Mouse (Mus musculus) thymus, postnatal 36 days (tissue): ENCODE measurements around the gene Crb3.

ENCODE experiments used
- DNase-seq, 2 experiments: peaks; one replicate each; pipeline ENCODE4 v3.0.0; 2022; ENCODE audit warnings: mixed read lengths in 2 of 2

Crb3 gene

DNA sequence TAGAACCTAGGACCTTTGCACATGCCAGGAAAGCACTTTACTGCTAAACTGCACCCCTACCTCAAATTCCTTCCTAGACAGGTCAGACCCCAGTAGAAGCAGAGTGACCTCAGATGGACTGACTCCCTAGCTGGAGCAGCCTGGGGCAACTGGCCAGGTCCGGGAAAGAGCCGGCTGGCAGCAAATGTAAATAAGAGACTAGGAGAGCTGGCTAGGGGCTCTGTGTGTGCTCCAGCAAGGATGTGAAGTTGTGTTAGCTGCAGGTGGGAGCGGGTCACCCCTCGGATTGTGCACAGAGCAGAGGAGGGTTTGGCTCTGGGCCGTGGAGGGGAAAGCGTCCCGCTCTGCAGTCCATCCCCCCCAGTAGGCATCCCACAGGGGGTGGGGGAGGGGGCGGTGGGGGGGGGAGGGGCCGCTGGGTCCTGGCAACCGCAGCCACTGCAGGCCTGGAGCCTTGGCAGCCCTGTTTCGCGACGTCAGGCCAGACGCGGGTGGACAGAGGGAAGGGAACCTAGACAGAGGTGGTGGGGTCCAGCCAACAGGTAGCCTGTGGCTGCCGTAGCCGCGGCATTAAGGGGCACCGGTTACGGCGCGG, at the start of gene Crb3:
Gene Crb3 (plus strand): TSS at position 215 of the 595 bp plus-strand sequence.
- DNase-seq = peak in 1 of 2 experiments; percentile 15

DNA sequence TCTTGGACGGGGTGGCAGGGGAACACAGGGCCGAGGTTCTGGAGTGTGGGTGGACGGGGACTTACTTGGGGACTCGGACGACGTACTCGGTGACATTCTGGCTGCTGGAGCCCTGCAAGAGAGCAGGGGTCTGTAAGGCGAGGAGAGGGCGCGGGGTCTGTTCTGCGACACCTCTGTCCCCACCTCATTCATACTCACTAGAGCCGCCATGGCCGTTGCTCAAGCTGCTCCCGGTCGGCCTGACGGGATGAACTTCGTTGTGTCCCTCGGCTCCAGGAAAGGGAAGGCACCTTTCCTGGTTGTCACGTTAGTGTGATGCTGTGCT, 48.0 kb upstream of the Crb3 start:
- DNase-seq = no peak

- DNase-seq = peak; percentile 90 to 92
Observed at GRCm38 (mm10) chr17:57011236-57012141, 47.4 kb upstream of the Crb3 start, which contains the start of the genes Gtf2f1 and Gm17949. Gtf2f1 (minus strand) TSS chr17:57011288. Gm17949 (plus strand) TSS chr17:57011469.

GRCm38 (mm10) chr17:57012245-57012795, 46.6 kb upstream of the Crb3 start:
- DNase-seq = peak in 1 of 2 experiments; percentile 33

DNA sequence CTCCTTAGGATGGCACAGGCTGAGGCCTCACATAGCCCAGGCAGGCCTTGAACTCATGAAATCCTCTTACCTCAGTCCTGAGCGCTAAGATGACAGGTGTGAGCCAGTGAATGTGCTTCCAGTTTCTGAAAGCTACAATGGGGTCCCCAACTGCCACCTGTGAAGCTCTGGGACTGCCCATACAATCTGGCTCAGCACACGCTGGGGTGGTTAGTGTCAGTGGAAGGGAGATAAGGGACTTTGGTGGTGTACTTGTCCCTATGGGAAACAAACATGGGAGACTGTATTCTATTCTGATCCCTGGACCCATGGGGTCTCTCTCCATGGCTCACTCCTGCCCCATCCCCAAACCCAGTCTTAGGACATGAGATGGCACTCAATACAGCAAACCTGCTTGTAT, 39.2 kb upstream of the Crb3 start:
- DNase-seq = no peak

- no peak for DNase-seq
Observed at GRCm38 (mm10) chr17:57020960-57021359, 37.9 kb upstream of the Crb3 start.

DNA sequence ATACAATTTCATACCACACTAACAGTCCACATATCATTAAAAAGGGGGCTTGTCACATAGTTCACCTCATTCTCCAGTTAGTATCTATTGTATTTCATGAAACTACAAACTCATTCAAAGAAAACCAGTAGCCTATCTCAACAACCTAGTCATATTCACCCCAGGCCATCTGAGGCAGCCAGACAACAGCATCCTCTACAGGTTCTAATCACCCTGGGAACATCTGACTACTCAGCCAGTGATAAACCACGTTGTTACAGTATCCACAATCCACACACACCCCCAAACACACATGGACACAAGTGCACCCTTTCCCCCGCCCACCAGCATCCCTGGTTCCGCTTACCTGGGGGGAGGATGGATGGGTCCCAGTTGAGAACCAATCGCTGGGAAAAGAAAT, 31.4 kb upstream of the Crb3 start:
- no peak for DNase-seq

DNA sequence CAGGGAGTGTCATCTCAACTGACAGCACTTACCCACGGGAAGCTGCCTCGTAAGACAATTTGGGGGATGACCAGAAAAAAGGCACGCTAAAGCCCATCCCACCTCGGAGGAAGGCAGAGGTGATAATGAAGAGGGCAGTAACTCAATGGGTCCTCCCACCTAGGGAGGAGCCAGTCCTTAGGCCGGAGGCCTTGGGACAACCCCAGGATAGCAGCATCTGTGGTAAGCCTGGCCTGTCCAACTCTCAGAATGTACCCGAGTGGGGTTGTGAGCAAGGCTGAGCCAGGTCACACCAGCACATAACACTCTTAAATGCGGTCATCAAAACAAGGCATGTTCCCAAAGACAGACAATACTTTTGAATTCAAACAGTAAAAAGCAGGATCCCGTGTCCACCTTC, 29.2 kb upstream of the Crb3 start:
- no peak for DNase-seq

DNA sequence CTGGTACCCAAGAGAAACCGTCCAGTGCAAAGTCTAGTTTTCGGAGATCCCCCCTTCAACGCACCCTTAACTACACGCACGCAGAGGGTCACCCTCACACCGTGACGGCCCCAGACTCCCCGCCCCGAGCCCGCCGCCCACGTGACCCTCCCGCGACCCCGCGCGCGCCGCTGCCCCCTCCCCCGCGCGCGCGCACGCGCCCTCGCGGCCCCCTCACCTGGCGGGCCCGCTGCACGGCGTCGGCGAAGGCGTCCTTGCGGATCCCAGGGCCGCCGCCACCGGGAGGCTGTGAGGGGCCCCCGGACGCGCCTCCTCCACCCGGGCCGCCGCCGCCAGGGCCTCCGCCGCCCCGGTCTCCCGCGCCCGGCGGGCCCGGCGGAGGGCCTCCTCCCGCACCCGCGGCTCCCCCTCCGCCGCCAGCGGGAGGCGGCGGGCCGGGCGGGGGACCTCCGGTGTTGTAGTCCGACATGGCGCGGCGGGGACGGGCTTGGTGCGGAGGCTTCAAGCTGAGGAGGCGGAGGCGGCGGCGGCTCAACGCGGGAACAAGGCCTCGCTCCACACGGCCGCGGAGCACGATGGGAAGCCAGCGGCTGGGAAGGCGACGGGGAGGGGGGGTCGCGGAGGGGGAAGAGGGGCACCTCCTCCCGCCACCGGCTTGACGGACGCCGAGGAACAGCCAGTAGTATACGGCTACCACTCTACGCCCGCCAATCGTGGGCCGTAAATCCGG, 27.8 kb upstream of the Crb3 start, which contains the start of gene Khsrp:
Gene Khsrp (minus strand): TSS at position 592 of the 730 bp plus-strand sequence.
- DNase-seq = peak; percentile 64 to 80

GRCm38 (mm10) chr17:57031661-57032420, 27.1 kb upstream of the Crb3 start:
- DNase-seq = peak; percentile 98 to 100

GRCm38 (mm10) chr17:57032854-57033253, 26.1 kb upstream of the Crb3 start:
- no peak for DNase-seq

- no peak for DNase-seq
Observed at GRCm38 (mm10) chr17:57038978-57039377, 19.9 kb upstream of the Crb3 start.

GRCm38 (mm10) chr17:57041554-57041953, 17.4 kb upstream of the Crb3 start, which contains the start of gene Slc25a41:
Slc25a41 (minus strand) TSS chr17:57041654.
- no peak for DNase-seq

DNA sequence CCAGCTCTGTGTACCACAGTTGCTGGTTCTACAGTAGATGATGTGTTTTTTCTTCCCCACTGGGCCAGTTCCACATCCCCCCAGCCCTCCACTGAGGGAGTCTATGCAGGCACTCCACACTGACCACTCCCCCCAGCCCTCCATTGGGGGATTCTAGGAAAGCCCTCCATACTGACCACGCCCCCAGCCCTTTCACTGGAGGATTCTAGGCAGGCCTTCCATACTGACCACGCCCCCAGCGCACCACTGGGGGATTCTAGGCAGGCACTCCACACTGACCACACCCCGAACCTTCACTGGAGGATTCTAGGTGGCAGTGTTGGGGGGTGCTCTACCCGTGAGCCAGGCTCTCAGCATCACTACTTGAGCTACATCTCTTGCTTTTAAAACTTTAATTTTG, 11.5 kb upstream of the Crb3 start:
- DNase-seq = no peak

- no peak for DNase-seq
Observed at GRCm38 (mm10) chr17:57048816-57049215, 10.1 kb upstream of the Crb3 start.

GRCm38 (mm10) chr17:57051679-57052078, 7.2 kb upstream of the Crb3 start:
- peak; percentile 38 to 46 for DNase-seq

DNA sequence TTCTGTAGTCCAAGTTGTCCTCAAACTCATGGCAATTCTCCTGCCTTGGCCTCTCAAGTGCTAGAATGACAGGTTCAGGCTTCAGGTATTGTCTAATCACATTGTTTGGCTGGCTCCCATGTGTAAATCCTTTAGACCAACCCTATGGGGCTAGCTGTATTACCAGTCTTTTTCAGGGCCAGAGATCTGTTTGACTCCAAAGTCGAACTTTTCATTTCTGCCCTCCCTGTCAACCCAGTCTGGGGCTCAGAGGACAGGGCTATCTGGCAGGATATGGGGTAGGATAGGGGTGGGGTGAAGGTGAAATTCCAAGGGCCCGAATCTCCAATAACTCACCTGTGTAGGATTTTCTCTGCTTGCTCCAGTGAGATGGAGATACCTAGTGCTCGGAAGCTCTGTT, 2.7 kb upstream of the Crb3 start:
- DNase-seq = no peak

DNA sequence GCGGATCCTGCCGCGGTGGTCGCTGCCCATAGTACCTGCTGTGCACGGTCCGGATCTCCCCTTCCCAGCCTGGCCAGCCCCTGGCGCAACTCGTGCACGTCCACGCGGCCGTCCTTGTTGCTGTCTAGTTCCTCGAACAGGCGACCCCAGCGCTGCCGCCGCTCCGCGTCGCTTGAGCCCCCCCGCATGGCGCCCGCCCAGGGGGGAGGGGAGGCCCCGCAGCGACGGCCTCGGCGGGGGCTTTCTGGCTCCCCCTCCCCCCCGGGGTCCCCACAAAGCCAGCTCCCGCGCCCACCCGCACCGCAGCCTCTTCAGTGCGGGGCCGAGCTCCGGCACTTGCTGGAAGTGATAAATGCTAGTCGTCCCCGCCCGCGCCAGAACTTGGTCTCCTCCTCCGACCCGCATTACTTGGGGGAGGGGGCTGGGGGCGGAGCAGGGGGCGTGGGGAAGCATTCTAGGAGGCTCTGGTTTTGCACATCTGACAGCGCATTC, 627 bp downstream of the Crb3 start, which contains the start of gene Slc25a23:
Gene Slc25a23 (minus strand): TSS at position 378 of the 492 bp plus-strand sequence.
- DNase-seq = peak; percentile 76 to 82

DNA sequence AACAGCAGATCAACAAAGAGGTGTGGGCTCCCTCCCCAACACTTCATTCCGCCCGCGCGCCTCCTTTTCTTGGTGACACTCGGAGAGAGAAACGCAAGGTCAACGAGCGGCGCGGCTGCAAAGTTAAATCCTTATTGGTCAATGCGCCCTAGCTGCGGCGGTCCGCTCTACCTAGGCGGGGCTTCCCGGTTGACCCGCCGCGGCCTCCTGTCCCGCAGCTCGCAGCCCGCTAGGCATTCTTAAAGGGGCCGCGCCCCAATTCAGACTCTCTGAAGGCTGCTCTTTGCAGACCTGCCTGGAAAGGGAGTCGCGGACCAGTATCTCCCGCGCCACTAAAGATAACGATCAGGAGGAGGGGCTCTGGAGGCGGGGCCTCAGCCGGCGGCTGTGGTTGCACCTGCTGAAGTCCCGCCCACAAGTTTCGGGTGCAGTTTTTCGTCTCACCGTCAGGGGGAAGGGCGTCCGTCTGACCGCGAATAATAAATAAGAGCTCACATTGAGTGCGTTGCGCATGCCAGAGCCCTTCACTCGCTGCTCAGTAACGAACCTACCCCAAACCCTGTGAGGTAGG, 1.4 kb downstream of the Crb3 start:
- DNase-seq = peak; percentile 97 to 98

GRCm38 (mm10) chr17:57061069-57061468, 2.2 kb downstream of the Crb3 start:
- no peak for DNase-seq

GRCm38 (mm10) chr17:57062011-57062521, 3.2 kb downstream of the Crb3 start:
- peak; percentile 56 to 76 for DNase-seq
